Mouse (Mus musculus) thymus, adult 2 months (tissue): ENCODE data around the gene Psmd5. TPM values are rescaled to one million over a fixed set of nuclear protein-coding genes. Genes with fewer than 3 reads are reported as not detected.
"Not testable (repeated sequence)": the region's sequence is repeated elsewhere in the genome, so short reads cannot be mapped to it uniquely, and the experiment has no call there.

Source experiments
- DNase-seq: peaks from one replicate; pipeline ENCODE4 v3.0.0; 2021
- H3K27ac ChIP-seq: fragments of 200-500 bp; 2 replicates; pipeline ENCODE4 v1.5.1; 2012; ENCODE audit warnings: low read length, control low read depth; ENCODE audit not compliant: control insufficient read depth, insufficient read depth
- H3K27me3 ChIP-seq: fragments of 200-500 bp; 2 replicates; pipeline ENCODE4 v1.6.1; 2012; ENCODE audit warnings: mild to moderate bottlenecking, low read length, moderate library complexity, mixed read lengths; ENCODE audit not compliant: control insufficient read depth, insufficient read depth
- H3K36me3 ChIP-seq: fragments of 200-500 bp; 2 replicates; pipeline ENCODE4 v1.6.1; 2012; ENCODE audit warnings: mild to moderate bottlenecking, low read length, moderate library complexity; ENCODE audit not compliant: control insufficient read depth, insufficient read depth
- H3K4me1 ChIP-seq: fragments of 200-500 bp; replicated peaks from 2 replicates; pipeline ENCODE4 v1.6.1; 2012; ENCODE audit warnings: low read length; ENCODE audit not compliant: control insufficient read depth, insufficient read depth
- H3K4me3 ChIP-seq: fragments of 200-500 bp; 2 replicates; pipeline ENCODE4 v1.5.1; 2012; ENCODE audit warnings: mild to moderate bottlenecking, low read length, control low read depth, moderate library complexity; ENCODE audit not compliant: control insufficient read depth, insufficient read depth
- CTCF ChIP-seq: fragments of 200-500 bp; IDR thresholded peaks from 2 replicates; pipeline ENCODE4 v1.5.1; 2012; ENCODE audit warnings: mild to moderate bottlenecking, control low read depth, low read length, moderate library complexity, borderline replicate concordance; ENCODE audit not compliant: control insufficient read depth, poor library complexity, insufficient read depth; ENCODE audit errors: extremely low read depth
- POLR2A ChIP-seq: fragments of 200-500 bp; IDR thresholded peaks from 2 replicates; pipeline ENCODE4 v1.6.1; 2012; ENCODE audit warnings: mild to moderate bottlenecking, low read length, control low read depth, moderate library complexity; ENCODE audit not compliant: control insufficient read depth, poor library complexity, insufficient read depth; ENCODE audit errors: extremely low read depth
- WGBS: fragments of 180-500 bp; shearing (Covaris S2); methylation state at CpG from one replicate; pipeline ENCODE4 v1.1.7; 2018; 5-methylcytosine and 5-hydroxymethylcytosine counted together
- polyA plus RNA-seq: library from polyadenylated mRNA; depleted of rRNA; stranded (reverse); fragments of >200 nt; gene quantifications from 2 replicates; pipeline ENCODE4 v1.2.3, GENCODE M21; 2012; rRNA removed

Gene Psmd5
- polyA plus RNA-seq, 1 experiment, result 15.1 TPM

DNA sequence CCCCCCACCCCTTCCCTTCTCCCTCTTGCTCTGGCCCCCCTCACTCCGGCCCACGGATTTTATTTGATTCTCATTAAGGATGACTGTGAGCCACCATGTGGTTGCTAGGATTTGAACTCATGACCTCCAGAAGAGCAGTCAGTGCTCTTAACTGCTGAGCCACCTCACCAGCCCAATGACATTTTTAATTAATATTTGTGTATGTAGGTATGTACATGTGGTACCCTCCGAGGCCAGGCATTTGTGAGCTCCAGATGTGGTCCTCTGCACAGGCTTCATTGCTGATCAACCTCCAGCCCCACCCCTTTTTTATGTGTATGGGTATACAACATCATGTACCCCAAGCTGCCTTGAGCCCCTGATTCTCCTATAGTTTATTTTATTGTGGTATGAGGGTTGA lies 71.0 kb downstream of the Psmd5 start:
- TF ChIP-seq CTCF (no peak), POLR2A (no peak)
- Histone ChIP-seq H3K27me3 (no peaks in the 10 kb centered on the region), H3K27ac (no peak overlapping the region), H3K4me3 (no peak overlapping the region), H3K4me1 (peaks cover 10% of the 10 kb centered on the region), H3K36me3 (peaks cover 3% of the 10 kb centered on the region)
- DNase-seq, result no peak
- WGBS, result 87% methylated on average over 3 of the region's 3 CpGs

GRCm38 (mm10) chr2:34802565-34803245 lies 72.1 kb downstream of the Psmd5 start:
- DNase-seq, H3K36me3 ChIP-seq: not testable (repeated sequence)
- under 1% methylated on average over 25 of the region's 32 CpGs for whole genome bisulfite sequencing

DNA sequence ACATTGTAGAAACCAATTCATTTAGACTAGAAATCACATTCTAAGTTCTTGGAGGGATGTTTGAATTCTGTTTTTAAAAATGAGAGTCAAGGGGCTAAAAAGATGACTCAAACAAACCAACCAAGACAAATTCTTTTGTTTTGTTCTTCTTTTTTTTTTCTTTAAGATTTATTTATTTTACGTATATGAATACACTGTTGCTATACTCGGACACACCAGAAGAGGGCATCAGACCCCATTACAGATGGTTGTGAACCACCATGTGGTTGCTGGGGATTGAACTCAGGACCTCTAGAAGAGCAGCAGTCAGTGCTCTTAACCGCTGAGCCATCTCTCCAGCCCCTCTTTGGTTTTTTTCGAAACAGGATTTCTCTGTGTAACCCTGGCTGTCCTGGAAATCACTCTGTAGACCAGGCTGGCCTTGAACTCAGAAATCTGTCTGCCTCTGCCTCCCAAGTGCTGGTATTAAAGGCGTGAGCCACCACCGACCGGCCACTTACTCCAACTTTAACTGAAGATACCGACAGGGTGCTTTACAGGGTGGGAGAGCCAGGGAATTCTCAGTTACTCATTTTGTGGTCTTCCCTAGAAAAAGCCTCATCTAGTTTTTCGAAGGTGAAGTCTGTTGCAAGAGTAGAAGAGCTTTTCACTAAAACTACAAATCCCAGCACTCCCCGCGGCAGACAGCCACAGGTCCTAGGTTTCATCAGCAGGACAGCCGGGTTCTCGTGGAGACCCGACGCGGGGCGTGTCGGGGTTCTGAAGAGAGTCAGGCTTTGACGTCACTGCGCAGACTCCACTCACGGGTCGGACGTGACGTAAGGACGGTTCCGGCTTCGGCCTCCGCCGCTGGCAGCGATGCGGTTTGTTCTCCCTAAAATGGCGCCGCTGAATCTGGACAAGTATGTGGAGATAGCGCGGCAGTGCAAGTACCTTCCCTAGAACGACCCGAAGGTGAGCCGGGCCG lies 73.0 kb downstream of the Psmd5 start:
- DNase-seq, result peak; percentile 95
- TF ChIP-seq POLR2A, result peak; percentile 90
- peak; percentile 55; the same call in 1 of the 2 replicates for TF ChIP-seq CTCF
- Histone ChIP-seq H3K36me3 (peaks cover 3% of the 10 kb centered on the region; the same call in 1 of the 2 replicates), H3K27ac (0 out of 2 replicates have a peak overlapping the region, but pooled peaks have one; percentile 37), H3K4me3 (peak overlapping the region; percentile 65), H3K27me3 (no peaks in the 10 kb centered on the region), H3K4me1 (peaks cover 10% of the 10 kb centered on the region)
- 11% methylated on average over 39 of the region's 39 CpGs for WGBS

More at GRCm38 (mm10) chr2:34802565-34803245, 72.1 kb downstream of the Psmd5 start:
- H3K27ac ChIP-seq, result 0 out of 2 replicates have a peak overlapping the region, but pooled peaks have one; percentile 37
- H3K27me3 ChIP-seq, result not testable (repeated sequence)
- peaks cover 10% of the 10 kb centered on the region for H3K4me1 ChIP-seq
- peak overlapping the region; percentile 65 for H3K4me3 ChIP-seq

- Histone ChIP-seq H3K4me1 (peaks cover 10% of the 10 kb centered on the region), H3K27ac (no peak overlapping the region), H3K36me3 (0 out of 2 replicates have a peak, but pooled peaks cover under 1% of the 10 kb centered on the region), H3K4me3 (no peak overlapping the region), H3K27me3 (no peaks in the 10 kb centered on the region)
- no peak for DNase-seq
- 72% methylated on average over 7 of the region's 7 CpGs for WGBS
- no peak for TF ChIP-seq CTCF
- TF ChIP-seq POLR2A, result no peak
These were observed 74.4 kb downstream of the Psmd5 start for GRCm38 (mm10) chr2:34800371-34800770.

Other genes with a start within 250 kb of the Psmd5 start
- gene Gapvd1, start 119.7 kb downstream of the Psmd5 start, polyA plus RNA-seq, result 36.9 and 39.4 TPM in 2 replicates
- 376 and 377 TPM in 2 replicates for gene Hspa5, start 103.0 kb downstream of the Psmd5 start, polyA plus RNA-seq
- gene Rabepk, start 75.1 kb downstream of the Psmd5 start, polyA plus RNA-seq, result 27.2 and 31.1 TPM in 2 replicates
- 55.4 and 58.2 TPM in 2 replicates for gene Fbxw2, start 48.7 kb downstream of the Psmd5 start, polyA plus RNA-seq
- not detected in 2 replicates for gene Gm34653, start 42.0 kb downstream of the Psmd5 start, polyA plus RNA-seq
- gene Cutal, start 572 bp downstream of the Psmd5 start, polyA plus RNA-seq, result 3.7 and 8.2 TPM in 2 replicates
- 18.8 and 24.1 TPM in 2 replicates for gene Phf19, start 39.1 kb upstream of the Psmd5 start, polyA plus RNA-seq
- gene Traf1, start 86.8 kb upstream of the Psmd5 start, polyA plus RNA-seq, result 76.7 and 80.4 TPM in 2 replicates
- gene Hc, start 186.5 kb upstream of the Psmd5 start, polyA plus RNA-seq, result 0.15 and 0.26 TPM in 2 replicates
- 0.39 and 0.62 TPM in 2 replicates for gene AI182371, start 226.6 kb upstream of the Psmd5 start, polyA plus RNA-seq
- gene Cntrl, start 234.5 kb upstream of the Psmd5 start, polyA plus RNA-seq, result 37.5 and 45.2 TPM in 2 replicates